Mouse (Mus musculus) MEL (cell line): ENCODE data around the gene Lrrc20. TPM values are rescaled to one million over a fixed set of nuclear protein-coding genes. Genes with fewer than 3 reads are reported as not detected.

Experiments
- DNase-seq: peaks from one replicate; pipeline ENCODE4 v3.0.0; 2011; ENCODE audit warnings: low read depth, low spot score
- H3K27ac ChIP-seq: 2 replicates; pipeline ENCODE4 v1.5.1; 2012; ENCODE audit warnings: low read depth, mild to moderate bottlenecking, control low read depth, low read length, moderate library complexity; ENCODE audit not compliant: control insufficient read depth
- H3K27me3 ChIP-seq, 2 experiments: fragments of 150-350 bp in 1 of 2; sonication (generic) in 1 of 2; 2 replicates each; pipeline ENCODE4 v1.6.1; 2012; ENCODE audit warnings: low read length in 2 of 2, mild to moderate bottlenecking in 2 of 2, improper control_type of control experiment in 1 of 2, moderate library complexity in 1 of 2; ENCODE audit not compliant: insufficient read depth in 2 of 2, control insufficient read depth in 1 of 2
- H3K36me3 ChIP-seq, 2 experiments: 2 replicates each; pipeline ENCODE4 v1.6.1; 2012 to 2014; ENCODE audit warnings: low read length in 2 of 2, improper control_type of control experiment in 1 of 2, inconsistent platforms in 1 of 2, mild to moderate bottlenecking in 1 of 2; ENCODE audit not compliant: insufficient read depth in 2 of 2, control insufficient read depth in 1 of 2
- H3K4me1 ChIP-seq, 2 experiments: fragments of 150-350 bp in 1 of 2; sonication (generic) in 1 of 2; 2 replicates each; pipeline ENCODE4 v1.6.1; 2012; ENCODE audit warnings: low read length in 2 of 2, improper control_type of control experiment in 1 of 2, mild to moderate bottlenecking in 1 of 2; ENCODE audit not compliant: insufficient read depth in 2 of 2, control insufficient read depth in 1 of 2
- H3K4me3 ChIP-seq, 2 experiments: fragments of 150-350 bp in 1 of 2; sonication (generic) in 1 of 2; 2 replicates each; pipeline ENCODE4 v1.5.1; 2012; ENCODE audit warnings: low read depth in 2 of 2, low read length in 2 of 2, mild to moderate bottlenecking in 2 of 2, moderate library complexity in 2 of 2, control low read depth in 1 of 2, improper control_type of control experiment in 1 of 2; ENCODE audit not compliant: control insufficient read depth in 1 of 2, insufficient read depth in 1 of 2
- H3K79me2 ChIP-seq: 2 replicates; pipeline ENCODE4 v1.6.1; 2012; ENCODE audit warnings: mild to moderate bottlenecking, low read length, moderate library complexity; ENCODE audit not compliant: control insufficient read depth, poor library complexity, insufficient read depth
- H3K9ac ChIP-seq: 2 replicates; pipeline ENCODE4 v1.6.1; 2012; ENCODE audit warnings: low read depth, mild to moderate bottlenecking, control low read depth, low read length, moderate library complexity; ENCODE audit not compliant: control insufficient read depth, poor library complexity, severe bottlenecking
- H3K9me3 ChIP-seq: fragments of 150-350 bp; sonication (generic); replicated peaks from 2 replicates; pipeline ENCODE4 v1.6.1; 2012; ENCODE audit warnings: mild to moderate bottlenecking, low read length, improper control_type of control experiment, moderate library complexity; ENCODE audit not compliant: insufficient read depth
- CHD2 ChIP-seq: IDR thresholded peaks from 2 replicates; pipeline ENCODE4 v1.6.1; 2011; ENCODE audit warnings: low read length, improper control_type of control experiment
- CTCF ChIP-seq, 3 experiments: IDR thresholded peaks in 2 of 3; conservative IDR thresholded peaks in 1 of 3; 2 replicates each; pipeline ENCODE4 v1.5.1; 2011 to 2012; ENCODE audit warnings: low read length in 3 of 3, low read depth in 2 of 3, mild to moderate bottlenecking in 2 of 3, improper control_type of control experiment in 1 of 3, inconsistent platforms in 1 of 3, mixed read lengths in 1 of 3, moderate library complexity in 1 of 3; ENCODE audit not compliant: control insufficient read depth in 1 of 3, insufficient read depth in 1 of 3, poor library complexity in 1 of 3, severe bottlenecking in 1 of 3
- EP300 ChIP-seq, 2 experiments: IDR thresholded peaks; 2 replicates each; pipeline ENCODE4 v1.6.1; 2011; ENCODE audit warnings: improper control_type of control experiment in 2 of 2, low read length in 2 of 2, low read depth in 1 of 2, mild to moderate bottlenecking in 1 of 2
- HCFC1 ChIP-seq: IDR thresholded peaks from 2 replicates; pipeline ENCODE4 v1.6.1; 2012; ENCODE audit warnings: low read depth, mild to moderate bottlenecking, inconsistent platforms, low read length, improper control_type of control experiment, moderate library complexity
- KAT2A ChIP-seq: conservative IDR thresholded peaks from 2 replicates; pipeline ENCODE4 v1.6.1; 2012; ENCODE audit warnings: low read depth, low read length, improper control_type of control experiment, inconsistent platforms
- MAFK ChIP-seq: IDR thresholded peaks from 2 replicates; pipeline ENCODE4 v1.6.1; 2011; ENCODE audit warnings: low read depth, mild to moderate bottlenecking, low read length, improper control_type of control experiment, borderline replicate concordance
- MAX ChIP-seq: IDR thresholded peaks from 2 replicates; pipeline ENCODE4 v1.6.1; 2011; ENCODE audit warnings: low read length, improper control_type of control experiment
- MYB ChIP-seq: IDR thresholded peaks from 2 replicates; pipeline ENCODE4 v1.6.1; 2011; ENCODE audit warnings: mild to moderate bottlenecking, low read depth, low read length, improper control_type of control experiment
- NRF1 ChIP-seq: IDR thresholded peaks from 2 replicates; pipeline ENCODE4 v1.6.1; 2014; ENCODE audit warnings: low read depth, mild to moderate bottlenecking, inconsistent platforms, low read length, improper control_type of control experiment, moderate library complexity; ENCODE audit not compliant: poor library complexity, insufficient read depth, severe bottlenecking
- POLR2AphosphoS2 ChIP-seq: IDR thresholded peaks from 2 replicates; pipeline ENCODE4 v1.6.1; 2011; ENCODE audit warnings: low read length, improper control_type of control experiment
- TAL1 ChIP-seq: IDR thresholded peaks from 2 replicates; pipeline ENCODE4 v1.6.1; 2012; ENCODE audit warnings: mild to moderate bottlenecking, inconsistent platforms, low read length, moderate library complexity, mixed read lengths
- TBP ChIP-seq: IDR thresholded peaks from 2 replicates; pipeline ENCODE4 v1.8.0; 2011; ENCODE audit warnings: low read depth, low read length, improper control_type of control experiment
- UBTF ChIP-seq: IDR thresholded peaks from 2 replicates; pipeline ENCODE4 v1.6.1; 2012; ENCODE audit warnings: low read depth, mild to moderate bottlenecking, inconsistent platforms, low read length, improper control_type of control experiment, moderate library complexity, borderline replicate concordance; ENCODE audit not compliant: insufficient read depth
- USF2 ChIP-seq, 2 experiments: IDR thresholded peaks; 2 replicates each; pipeline ENCODE4 v1.6.1; 2011 to 2012; ENCODE audit warnings: improper control_type of control experiment in 2 of 2, low read length in 2 of 2, borderline replicate concordance in 1 of 2, inconsistent platforms in 1 of 2, low read depth in 1 of 2, mild to moderate bottlenecking in 1 of 2; ENCODE audit not compliant: insufficient read depth in 1 of 2
- ZKSCAN1 ChIP-seq: IDR thresholded peaks from 2 replicates; pipeline ENCODE4 v1.6.1; 2012; ENCODE audit warnings: low read depth, mild to moderate bottlenecking, inconsistent platforms, low read length, improper control_type of control experiment, moderate library complexity
- ZNF384 ChIP-seq: IDR thresholded peaks from 2 replicates; pipeline ENCODE4 v1.6.1; 2012; ENCODE audit warnings: low read depth, mild to moderate bottlenecking, inconsistent platforms, low read length, improper control_type of control experiment
- polyA plus RNA-seq, 2 experiments: library from polyadenylated mRNA; stranded (reverse) in 1 of 2; unstranded in 1 of 2; fragments of >175 nt in 1 of 2; fragments of >200 nt in 1 of 2; gene quantifications; 2 replicates each; pipeline versions ENCODE4 v1.2.1 to v1.2.4; 2012; ENCODE audit warnings: low replicate concordance in 2 of 2, low read depth in 1 of 2; ENCODE audit not compliant: insufficient read length in 2 of 2, insufficient read depth in 1 of 2, missing spikeins in 1 of 2
- total RNA-seq: library from RNA; depleted of rRNA; stranded (reverse); fragments of 300-350 nt; gene quantifications from 2 replicates; pipeline ENCODE4 v1.2.3, GENCODE M21; 2012

The Lrrc20 gene
- total and polyA plus RNA-seq, 3 experiments = 7.6 to 14.7 TPM; not detected in 1

DNA sequence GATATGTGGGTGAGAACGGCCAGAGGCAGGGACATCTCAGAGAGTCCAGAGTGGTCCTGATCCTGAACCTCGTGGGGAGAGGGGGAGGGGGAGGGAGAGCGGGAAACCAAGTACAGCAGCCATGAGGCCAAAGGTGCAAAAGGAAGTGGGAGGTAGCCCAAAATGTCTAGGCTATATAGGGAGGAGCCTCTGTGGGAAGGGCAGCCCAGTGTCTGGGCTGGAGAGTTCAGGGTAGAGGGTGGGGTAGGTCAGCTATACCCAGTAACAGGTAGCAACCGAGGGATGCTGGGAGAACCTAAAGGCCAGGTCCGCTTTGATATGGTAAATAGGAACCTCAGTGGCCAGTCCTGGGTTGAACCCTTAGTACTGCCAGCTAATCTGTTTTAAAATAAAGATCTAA lies 149.2 kb downstream of the Lrrc20 start:
- H3K27ac ChIP-seq = no peak overlapping the region
- no peaks in the 10 kb centered on the region for H3K27me3 ChIP-seq
- H3K9ac ChIP-seq = no peak overlapping the region
- no peaks in the 10 kb centered on the region for H3K79me2 ChIP-seq
- no peak overlapping the region for H3K4me3 ChIP-seq
- no peak for TF ChIP-seq TAL1
- TF ChIP-seq CTCF (IDR thresholded peaks at IDR 0.05 in 2 of 3, conservative IDR thresholded peaks at IDR 0.05 in 1 of 3; ENCODE audit: control insufficient read depth in 1 of 3, insufficient read depth in 1 of 3, low read depth in 2 of 3, low read length in 3 of 3, poor library complexity in 1 of 3, severe bottlenecking in 1 of 3) = no peak
- TF ChIP-seq EP300 (IDR thresholded peaks at IDR 0.05; ENCODE audit: low read depth in 1 of 2, low read length in 2 of 2) = no peak
- no peak for TF ChIP-seq CHD2
- no peak for DNase-seq
- no peaks in the 10 kb centered on the region for H3K36me3 ChIP-seq
- H3K4me1 ChIP-seq = no peaks in the 10 kb centered on the region
- no peaks in the 10 kb centered on the region for H3K9me3 ChIP-seq

DNA sequence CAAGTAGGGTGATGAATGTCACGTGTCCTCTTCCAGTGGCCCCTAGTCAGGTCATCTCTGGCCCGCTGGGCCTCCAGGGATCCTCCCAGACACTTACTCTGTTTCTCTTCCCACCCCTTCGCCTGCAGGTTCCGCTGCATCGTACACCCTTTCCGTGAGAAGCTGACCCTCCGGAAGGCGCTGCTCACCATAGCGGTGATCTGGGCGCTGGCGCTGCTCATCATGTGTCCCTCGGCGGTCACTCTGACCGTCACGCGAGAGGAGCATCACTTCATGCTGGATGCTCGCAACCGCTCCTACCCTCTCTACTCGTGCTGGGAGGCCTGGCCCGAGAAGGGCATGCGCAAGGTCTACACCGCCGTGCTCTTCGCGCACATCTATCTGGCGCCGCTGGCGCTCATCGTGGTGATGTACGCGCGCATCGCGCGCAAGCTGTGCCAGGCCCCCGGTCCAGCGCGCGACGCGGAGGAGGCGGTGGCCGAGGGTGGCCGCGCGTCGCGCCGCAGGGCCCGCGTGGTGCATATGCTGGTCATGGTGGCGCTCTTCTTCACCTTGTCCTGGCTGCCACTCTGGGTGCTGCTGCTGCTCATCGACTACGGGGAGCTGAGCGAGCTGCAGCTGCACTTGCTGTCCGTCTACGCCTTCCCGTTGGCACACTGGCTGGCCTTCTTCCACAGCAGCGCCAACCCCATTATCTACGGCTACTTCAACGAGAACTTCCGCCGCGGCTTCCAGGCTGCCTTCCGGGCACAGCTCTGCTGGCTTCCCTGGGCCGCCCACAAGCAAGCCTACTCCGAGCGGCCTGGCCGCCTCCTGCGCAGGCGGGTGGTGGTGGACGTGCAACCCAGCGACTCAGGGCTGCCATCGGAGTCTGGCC lies 150.0 kb downstream of the Lrrc20 start:
- H3K9me3 ChIP-seq = no peaks in the 10 kb centered on the region
- TF ChIP-seq MYB (no peak), NRF1 (no peak), UBTF (no peak), USF2 (IDR thresholded peaks at IDR 0.05; ENCODE audit: borderline replicate concordance in 1 of 2, insufficient read depth in 1 of 2, low read depth in 1 of 2, low read length in 2 of 2) (no peak), CTCF (IDR thresholded peaks at IDR 0.05 in 2 of 3, conservative IDR thresholded peaks at IDR 0.05 in 1 of 3; ENCODE audit: control insufficient read depth in 1 of 3, insufficient read depth in 1 of 3, low read depth in 2 of 3, low read length in 3 of 3, poor library complexity in 1 of 3, severe bottlenecking in 1 of 3) (no peak), ZKSCAN1 (no peak), TAL1 (no peak), ZNF384 (no peak), TBP (no peak), MAFK (no peak), POLR2AphosphoS2 (no peak), KAT2A (no peak), HCFC1 (no peak), MAX (no peak)
- H3K4me3 ChIP-seq = no peak overlapping the region
- no peak overlapping the region for H3K27ac ChIP-seq
- DNase-seq = no peak
- no peak overlapping the region for H3K9ac ChIP-seq
- H3K27me3 ChIP-seq = no peaks in the 10 kb centered on the region
- H3K79me2 ChIP-seq = no peaks in the 10 kb centered on the region
- H3K36me3 ChIP-seq = no peaks in the 10 kb centered on the region
- H3K4me1 ChIP-seq = no peaks in the 10 kb centered on the region
